Mouse (Mus musculus) v-Abl transformed pro-B cells (cell line): ENCODE data around the gene Pcsk5.

Experiments used
- in situ Hi-C, 2 experiments: fragments of 400-800 bp; cut with MboI; formaldehyde crosslinking; loops; one replicate each; pipeline ENCODE4 v1.15.1; 2025; ENCODE audit not compliant: unreplicated experiment in 2 of 2

Gene Pcsk5

GRCm38 (mm10) chr19:17837471-17837859 is at the start of gene Pcsk5:
Gene Pcsk5 (minus strand): TSS chr19:17837632.
- in situ Hi-C loops: no loop called here

- in situ Hi-C loops: no loop called here
These were observed 38.4 kb upstream of the Pcsk5 start for GRCm38 (mm10) chr19:17875804-17876203.

GRCm38 (mm10) chr19:17874388-17874787 is 37.0 kb upstream of the Pcsk5 start:
- in situ Hi-C loops: no loop called here

- in situ Hi-C loops: no loop called here
These were observed 36.3 kb upstream of the Pcsk5 start for GRCm38 (mm10) chr19:17873755-17874154.

GRCm38 (mm10) chr19:17866317-17866891 is 29.0 kb upstream of the Pcsk5 start:
- in situ Hi-C loops: no loop called here

- in situ Hi-C loops: no loop called here
These were observed 23.1 kb upstream of the Pcsk5 start for GRCm38 (mm10) chr19:17860351-17861014.

GRCm38 (mm10) chr19:17856741-17857140 is 19.3 kb upstream of the Pcsk5 start:
- in situ Hi-C loops: no loop called here

- in situ Hi-C loops: no loop called here
These were observed 11.0 kb upstream of the Pcsk5 start for GRCm38 (mm10) chr19:17848417-17848816.

GRCm38 (mm10) chr19:17845967-17846366 is 8.5 kb upstream of the Pcsk5 start:
- in situ Hi-C loops: no loop called here

- in situ Hi-C loops: no loop called here
These were observed 4.2 kb upstream of the Pcsk5 start for GRCm38 (mm10) chr19:17841586-17841985.

GRCm38 (mm10) chr19:17839856-17840255 is 2.4 kb upstream of the Pcsk5 start:
- in situ Hi-C loops: no loop called here

- in situ Hi-C loops: no loop called here
These were observed 614 bp downstream of the Pcsk5 start for GRCm38 (mm10) chr19:17836566-17837470.

- in situ Hi-C loops: no loop called here
These were observed 1.5 kb downstream of the Pcsk5 start for GRCm38 (mm10) chr19:17835681-17836565.

GRCm38 (mm10) chr19:17834894-17835293 is 2.5 kb downstream of the Pcsk5 start:
- in situ Hi-C loops: no loop called here

- in situ Hi-C loops: no loop called here
These were observed 6.1 kb downstream of the Pcsk5 start for GRCm38 (mm10) chr19:17831376-17831775.

GRCm38 (mm10) chr19:17828414-17828813 is 9.0 kb downstream of the Pcsk5 start:
- in situ Hi-C loops: no loop called here

GRCm38 (mm10) chr19:17826694-17827093 is 10.7 kb downstream of the Pcsk5 start:
- in situ Hi-C loops: no loop called here

GRCm38 (mm10) chr19:17820046-17820445 is 17.4 kb downstream of the Pcsk5 start:
- in situ Hi-C loops: no loop called here

GRCm38 (mm10) chr19:17819081-17819480 is 18.4 kb downstream of the Pcsk5 start:
- in situ Hi-C loops: no loop called here

GRCm38 (mm10) chr19:17815062-17815461 is 22.4 kb downstream of the Pcsk5 start:
- in situ Hi-C loops: no loop called here
